Mouse (Mus musculus) intestine, embryonic 15.5 days (tissue): ENCODE results near the gene Synj2. TPM values are rescaled to one million over a fixed set of nuclear protein-coding genes. Genes with fewer than 3 reads are reported as not detected.

Source experiments
- ATAC-seq: fragments of 200-750 bp; cut with Nextera tagmentation; 2 replicates; pipeline ENCODE4 v1.8.0; 2017; ENCODE audit warnings: moderate TSS enrichment, moderate library complexity
- H3K27ac ChIP-seq: fragments of 300-500 bp; sonication (generic); 2 replicates; pipeline ENCODE4 v1.5.1; 2015; ENCODE audit warnings: mild to moderate bottlenecking, inconsistent platforms
- H3K27me3 ChIP-seq: fragments of 300-500 bp; sonication (generic); replicated peaks from 2 replicates; pipeline ENCODE4 v1.6.1; 2015; ENCODE audit warnings: inconsistent platforms
- H3K36me3 ChIP-seq: fragments of 300-500 bp; sonication (generic); 2 replicates; pipeline ENCODE4 v1.6.1; 2015; ENCODE audit warnings: inconsistent platforms
- H3K4me1 ChIP-seq: fragments of 300-500 bp; sonication (generic); replicated peaks from 2 replicates; pipeline ENCODE4 v1.6.1; 2015; ENCODE audit warnings: inconsistent platforms
- H3K4me2 ChIP-seq: fragments of 300-500 bp; sonication (generic); replicated peaks from 2 replicates; pipeline ENCODE4 v1.6.1; 2015; ENCODE audit warnings: mild to moderate bottlenecking, inconsistent platforms
- H3K4me3 ChIP-seq: fragments of 300-500 bp; sonication (generic); replicated peaks from 2 replicates; pipeline ENCODE4 v1.5.1; 2015; ENCODE audit warnings: inconsistent platforms
- H3K9ac ChIP-seq: fragments of 300-500 bp; sonication (generic); 2 replicates; pipeline ENCODE4 v1.6.1; 2015; ENCODE audit warnings: inconsistent platforms
- H3K9me3 ChIP-seq: fragments of 300-500 bp; sonication (generic); 2 replicates; pipeline ENCODE4 v1.6.1; 2016; ENCODE audit warnings: inconsistent platforms
- WGBS: fragments of 180-500 bp; shearing (Covaris S2); methylation state at CpG from one replicate; pipeline ENCODE4 v1.1.7; 2015; 5-methylcytosine and 5-hydroxymethylcytosine counted together
- polyA plus RNA-seq: library from polyadenylated mRNA; unstranded; fragments of >200 nt; fragmentation: Nextera tagmentation; extraction: Ambion mirVana; gene quantifications from 2 replicates; pipeline ENCODE4 v1.2.1, GENCODE M21; 2015

Gene Synj2
- polyA plus RNA-seq, 1 experiment from 2014 or later, result 4.8 TPM

GRCm38 (mm10) chr17:5965084-5965781, 24.2 kb downstream of the Synj2 start:
- Histone ChIP-seq H3K4me1 (peaks cover 31% of the 10 kb centered on the region), H3K27me3 (no peaks in the 10 kb centered on the region), H3K36me3 (no peaks in the 10 kb centered on the region), H3K9me3 (no peaks in the 10 kb centered on the region), H3K4me3 (no peak overlapping the region), H3K4me2 (no peak overlapping the region), H3K9ac (no peak overlapping the region), H3K27ac (peak overlapping the region; percentile 65)
- WGBS, result 21% methylated on average over 9 of the region's 9 CpGs
- peak; percentile 75 for ATAC-seq

- WGBS, result 75% methylated on average over 5 of the region's 5 CpGs
- Histone ChIP-seq H3K4me1 (peaks cover 31% of the 10 kb centered on the region), H3K4me3 (no peak overlapping the region), H3K9me3 (no peaks in the 10 kb centered on the region), H3K4me2 (no peak overlapping the region), H3K36me3 (no peaks in the 10 kb centered on the region), H3K9ac (no peak overlapping the region), H3K27me3 (no peaks in the 10 kb centered on the region), H3K27ac (no peak overlapping the region)
- ATAC-seq, result no peak
These were observed 25.6 kb downstream of the Synj2 start for GRCm38 (mm10) chr17:5966706-5967105.

- Histone ChIP-seq H3K4me1 (peaks cover 29% of the 10 kb centered on the region), H3K4me3 (no peak overlapping the region), H3K9me3 (no peaks in the 10 kb centered on the region), H3K9ac (no peak overlapping the region), H3K36me3 (no peaks in the 10 kb centered on the region), H3K27ac (0 out of 2 replicates have a peak overlapping the region, but pooled peaks have one; percentile 40), H3K4me2 (no peak overlapping the region), H3K27me3 (no peaks in the 10 kb centered on the region)
- peak; percentile 63 for ATAC-seq
- WGBS, result 52% methylated on average over 6 of the region's 6 CpGs
These were observed 27.5 kb downstream of the Synj2 start for GRCm38 (mm10) chr17:5968562-5968961.

GRCm38 (mm10) chr17:5969246-5969645, 28.2 kb downstream of the Synj2 start:
- ATAC-seq, result no peak
- no peak overlapping the region for H3K9ac ChIP-seq
- H3K4me2 ChIP-seq, result no peak overlapping the region
- H3K4me1 ChIP-seq, result peaks cover 28% of the 10 kb centered on the region
- peak overlapping the region; percentile 33; the same call in 1 of the 2 replicates for H3K27ac ChIP-seq
- no peak overlapping the region for H3K4me3 ChIP-seq
- no peaks in the 10 kb centered on the region for H3K36me3 ChIP-seq
- 50% methylated on average over 3 of the region's 3 CpGs for WGBS
- no peaks in the 10 kb centered on the region for H3K9me3 ChIP-seq
- H3K27me3 ChIP-seq, result no peaks in the 10 kb centered on the region

- H3K4me3 ChIP-seq, result no peak overlapping the region
- no peaks in the 10 kb centered on the region for H3K9me3 ChIP-seq
- H3K27ac ChIP-seq, result peak overlapping the region; percentile 61
- no peaks in the 10 kb centered on the region for H3K27me3 ChIP-seq
- H3K4me2 ChIP-seq, result no peak overlapping the region
- peaks cover 25% of the 10 kb centered on the region for H3K4me1 ChIP-seq
- no peak overlapping the region for H3K9ac ChIP-seq
- peak; percentile 65 for ATAC-seq
- 36% methylated on average over 5 of the region's 5 CpGs for WGBS
- H3K36me3 ChIP-seq, result no peaks in the 10 kb centered on the region
These were observed 29.3 kb downstream of the Synj2 start for GRCm38 (mm10) chr17:5970298-5970821.

- Histone ChIP-seq H3K9ac (no peak overlapping the region), H3K4me3 (no peak overlapping the region), H3K4me1 (peaks cover 47% of the 10 kb centered on the region), H3K36me3 (no peaks in the 10 kb centered on the region), H3K9me3 (no peaks in the 10 kb centered on the region), H3K27me3 (no peaks in the 10 kb centered on the region), H3K27ac (no peak overlapping the region), H3K4me2 (no peak overlapping the region)
- 72% methylated on average over 8 of the region's 8 CpGs for WGBS
- ATAC-seq, result no peak
These were observed 32.5 kb downstream of the Synj2 start for GRCm38 (mm10) chr17:5973536-5973935.

- Histone ChIP-seq H3K36me3 (no peaks in the 10 kb centered on the region), H3K4me2 (peak overlapping the region; percentile 46), H3K27ac (peak overlapping the region; percentile 74), H3K4me1 (peaks cover 36% of the 10 kb centered on the region), H3K9ac (peak overlapping the region; percentile 28; the same call in 1 of the 2 replicates), H3K4me3 (no peak overlapping the region; the same call in 1 of the 2 replicates), H3K9me3 (no peaks in the 10 kb centered on the region), H3K27me3 (no peaks in the 10 kb centered on the region)
- ATAC-seq, result peak; percentile 48
- WGBS, result 28% methylated on average over 23 of the region's 23 CpGs
These were observed 34.3 kb downstream of the Synj2 start for GRCm38 (mm10) chr17:5975099-5975977.

GRCm38 (mm10) chr17:5976221-5977055, 35.4 kb downstream of the Synj2 start:
- WGBS, result 42% methylated on average over 20 of the region's 20 CpGs
- Histone ChIP-seq H3K27ac (peak overlapping the region; percentile 74), H3K9me3 (no peaks in the 10 kb centered on the region), H3K4me2 (peak overlapping the region; percentile 46), H3K27me3 (no peaks in the 10 kb centered on the region), H3K4me3 (no peak overlapping the region), H3K4me1 (peaks cover 36% of the 10 kb centered on the region), H3K9ac (no peak overlapping the region), H3K36me3 (no peaks in the 10 kb centered on the region)
- ATAC-seq, result peak; percentile 14

- Histone ChIP-seq H3K36me3 (no peaks in the 10 kb centered on the region), H3K4me3 (no peak overlapping the region), H3K9me3 (no peaks in the 10 kb centered on the region), H3K4me2 (peak overlapping the region; percentile 30; the same call in 1 of the 2 replicates), H3K9ac (no peak overlapping the region), H3K4me1 (peaks cover 36% of the 10 kb centered on the region), H3K27me3 (no peaks in the 10 kb centered on the region), H3K27ac (peak overlapping the region; percentile 64)
- 0 out of 2 replicates have a peak, but pooled peaks have one; percentile 16 for ATAC-seq
- 56% methylated on average over 16 of the region's 16 CpGs for WGBS
These were observed 36.2 kb downstream of the Synj2 start for GRCm38 (mm10) chr17:5977056-5977920.

GRCm38 (mm10) chr17:5977921-5978504, 36.9 kb downstream of the Synj2 start:
- Histone ChIP-seq H3K9ac (no peak overlapping the region), H3K36me3 (no peaks in the 10 kb centered on the region), H3K4me1 (peaks cover 36% of the 10 kb centered on the region), H3K4me2 (no peak overlapping the region), H3K9me3 (no peaks in the 10 kb centered on the region), H3K4me3 (no peak overlapping the region), H3K27me3 (no peaks in the 10 kb centered on the region), H3K27ac (0 out of 2 replicates have a peak overlapping the region, but pooled peaks have one; percentile 3)
- 67% methylated on average over 8 of the region's 8 CpGs for WGBS
- no peak for ATAC-seq
